Mouse (Mus musculus) liver, embryonic 11.5 days (tissue): ENCODE measurements at regions not wholly inside any gene's neighbourhood (a gene's known extent, or its start where the extent isn't known, plus 50 kb on each side); places are given as distances from the start of the nearest gene placed in this dataset.
A peak's percentile ranks its signal among the peaks of the same experiment; 100 is the strongest.
"Not testable (repeated sequence)": the region's sequence is repeated elsewhere in the genome, so short reads cannot be mapped to it uniquely, and the experiment has no call there.

ENCODE experiments used
- ATAC-seq: fragments of 200-750 bp; cut with Nextera tagmentation; replicated peaks from 2 replicates; pipeline ENCODE4 v1.8.0; 2017; ENCODE audit warnings: moderate number of reproducible peaks, mild to moderate bottlenecking, moderate TSS enrichment, moderate library complexity; ENCODE audit not compliant: low FRiP score
- DNase-seq: peaks from one replicate; pipeline ENCODE4 v3.0.0-alpha.2; 2017; ENCODE audit warnings: low spot score
- H3K27ac ChIP-seq: fragments of 300-500 bp; sonication (generic); 2 replicates; pipeline ENCODE4 v1.5.1; 2014; ENCODE audit warnings: mild to moderate bottlenecking, low read depth, low read length, control low read depth
- H3K27me3 ChIP-seq: fragments of 300-500 bp; sonication (generic); replicated peaks from 2 replicates; pipeline ENCODE4 v1.6.1; 2014; ENCODE audit warnings: low read length, mixed read lengths; ENCODE audit not compliant: control insufficient read depth, insufficient read depth
- H3K36me3 ChIP-seq: fragments of 300-500 bp; sonication (generic); 2 replicates; pipeline ENCODE4 v1.6.1; 2014; ENCODE audit warnings: mild to moderate bottlenecking, low read length, moderate library complexity, mixed read lengths; ENCODE audit not compliant: control insufficient read depth, insufficient read depth
- H3K4me1 ChIP-seq: fragments of 300-500 bp; sonication (generic); replicated peaks from 2 replicates; pipeline ENCODE4 v1.6.1; 2014; ENCODE audit warnings: low read length, mixed read lengths; ENCODE audit not compliant: control insufficient read depth, insufficient read depth
- H3K4me2 ChIP-seq: fragments of 300-500 bp; sonication (generic); 2 replicates; pipeline ENCODE4 v1.6.1; 2014; ENCODE audit warnings: mild to moderate bottlenecking, control low read depth, moderate library complexity
- H3K4me3 ChIP-seq: fragments of 300-500 bp; sonication (generic); 2 replicates; pipeline ENCODE4 v1.5.1; 2014; ENCODE audit warnings: low read depth, low read length, control low read depth
- H3K9ac ChIP-seq: fragments of 300-500 bp; sonication (generic); 2 replicates; pipeline ENCODE4 v1.6.1; 2014; ENCODE audit warnings: low read depth, low read length, control low read depth
- H3K9me3 ChIP-seq: fragments of 300-500 bp; sonication (generic); 2 replicates; pipeline ENCODE4 v1.6.1; 2016; ENCODE audit warnings: low read length, inconsistent platforms, mixed read lengths; ENCODE audit not compliant: control insufficient read depth
- WGBS: fragments of 180-500 bp; shearing (Covaris S2); extraction: QIAGEN DNeasy Blood & Tissue Kit; methylation state at CpG from one replicate; pipeline ENCODE4 v1.1.7; 2014; 5-methylcytosine and 5-hydroxymethylcytosine counted together

GRCm38 (mm10) chr10:20847287-20847686, 105.1 kb upstream of the Ahi1 start:
- Histone ChIP-seq H3K9ac (no peak overlapping the region), H3K4me2 (no peak overlapping the region), H3K4me1 (no peaks in the 10 kb centered on the region), H3K36me3 (no peaks in the 10 kb centered on the region), H3K9me3 (no peaks in the 10 kb centered on the region), H3K4me3 (no peak overlapping the region), H3K27me3 (no peaks in the 10 kb centered on the region), H3K27ac (no peak overlapping the region)
- no peak for ATAC-seq
- WGBS: 88% methylated on average over 8 of the region's 8 CpGs
- DNase-seq: no peak

GRCm38 (mm10) chr10:20843277-20843676, 109.1 kb upstream of the Ahi1 start:
- Histone ChIP-seq H3K4me1 (no peaks in the 10 kb centered on the region), H3K27me3 (no peaks in the 10 kb centered on the region), H3K27ac (no peak overlapping the region), H3K4me3 (no peak overlapping the region), H3K4me2 (no peak overlapping the region), H3K36me3 (no peaks in the 10 kb centered on the region), H3K9me3 (no peaks in the 10 kb centered on the region), H3K9ac (no peak overlapping the region)
- no peak for DNase-seq
- WGBS: 70% methylated on average over 3 of the region's 3 CpGs
- no peak for ATAC-seq

DNA sequence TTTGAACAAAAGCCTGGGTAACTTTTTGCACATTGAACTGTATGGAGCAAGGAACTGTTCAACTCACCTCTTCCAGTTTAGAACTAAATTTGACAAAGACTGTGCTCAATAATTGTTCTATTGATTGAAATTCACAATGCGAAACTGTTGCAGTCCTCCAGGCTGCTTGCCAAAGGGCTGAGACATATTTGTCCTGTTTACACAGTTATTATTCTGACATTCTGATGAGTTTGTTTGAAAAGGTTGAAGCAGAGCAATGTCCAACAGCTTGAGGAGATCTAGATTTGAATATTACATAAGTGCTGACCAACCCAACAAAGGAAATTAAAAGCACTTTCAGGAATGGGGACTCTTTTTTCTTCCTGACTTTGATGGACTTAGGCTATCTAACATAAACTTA, 110.2 kb upstream of the Ahi1 start:
- Histone ChIP-seq H3K9me3 (no peaks in the 10 kb centered on the region), H3K4me3 (no peak overlapping the region), H3K4me1 (no peaks in the 10 kb centered on the region), H3K27ac (no peak overlapping the region), H3K27me3 (no peaks in the 10 kb centered on the region), H3K4me2 (no peak overlapping the region), H3K9ac (no peak overlapping the region), H3K36me3 (no peaks in the 10 kb centered on the region)
- DNase-seq (no peak), ATAC-seq (no peak)
- WGBS: 93% methylated on average over 1 of the region's 1 CpGs

DNA sequence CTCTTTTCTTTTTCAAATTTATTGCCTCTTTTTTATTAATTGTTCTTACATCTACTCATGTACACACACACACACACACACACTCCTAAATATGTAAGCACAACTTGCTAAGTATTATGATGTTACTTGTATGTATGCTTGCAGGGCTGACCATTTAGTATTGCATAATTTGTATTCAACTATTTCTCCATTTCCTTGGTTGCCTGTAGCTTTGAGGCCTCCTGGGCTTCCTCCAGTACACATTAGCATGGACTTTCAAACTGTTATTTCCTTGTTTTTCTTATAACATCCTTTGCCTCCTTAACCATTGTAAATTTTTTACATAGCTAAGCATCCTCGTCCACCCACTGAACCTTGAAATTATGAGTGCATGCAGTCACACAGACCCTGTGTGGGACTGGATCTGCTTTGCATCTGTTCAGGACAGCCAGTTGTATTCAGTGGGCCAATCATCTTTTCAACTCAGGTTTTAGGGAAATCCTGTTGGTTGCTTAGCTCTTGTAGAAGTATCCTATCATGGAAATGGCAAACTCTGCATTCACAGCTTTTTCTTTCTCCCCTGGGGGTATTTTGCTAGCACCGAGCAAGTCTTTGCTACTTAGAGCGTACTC, 110.8 kb upstream of the Ahi1 start:
- Histone ChIP-seq H3K36me3 (no peaks in the 10 kb centered on the region), H3K4me1 (no peaks in the 10 kb centered on the region), H3K9me3 (no peaks in the 10 kb centered on the region), H3K27ac (no peak overlapping the region), H3K4me3 (no peak overlapping the region), H3K4me2 (no peak overlapping the region), H3K9ac (no peak overlapping the region), H3K27me3 (no peaks in the 10 kb centered on the region)
- WGBS: 67% methylated on average over 3 of the region's 3 CpGs
- ATAC-seq: no peak
- no peak for DNase-seq

DNA sequence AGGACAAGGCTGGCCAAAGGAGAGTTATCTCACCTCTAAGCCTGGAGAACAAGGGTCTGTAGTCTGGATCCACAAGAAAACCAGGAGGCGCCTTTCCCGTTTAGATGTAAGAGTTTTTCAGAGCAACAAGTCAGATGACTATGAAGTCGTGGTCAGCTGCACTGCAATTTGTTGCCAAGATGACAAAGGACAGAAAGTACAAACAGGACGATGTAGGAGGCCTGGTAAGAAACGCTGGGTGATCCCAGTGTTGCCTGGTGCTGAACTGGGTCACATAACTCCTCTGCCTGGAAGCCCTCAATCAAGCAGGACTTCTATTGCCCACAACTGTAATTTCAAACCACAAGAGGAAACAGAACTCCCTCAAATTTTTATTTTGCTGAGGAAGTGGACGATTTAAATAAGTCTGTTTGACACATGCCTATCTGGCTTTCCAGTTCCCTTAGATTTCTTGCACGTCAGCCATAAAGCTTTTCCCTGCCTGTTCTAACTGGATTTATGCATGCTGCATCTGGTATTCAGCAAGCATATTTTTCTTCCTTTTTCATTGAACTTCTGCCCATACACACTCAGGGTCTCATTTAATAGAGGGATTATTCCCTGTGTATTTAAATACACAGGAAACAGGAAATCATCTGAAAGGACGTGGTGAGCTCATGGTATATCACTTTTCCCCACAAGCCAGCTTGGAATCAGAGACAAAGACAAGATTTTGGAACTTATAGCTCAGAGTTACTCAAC, 113.5 kb upstream of the Ahi1 start:
- Histone ChIP-seq H3K4me2 (no peak overlapping the region), H3K9me3 (no peaks in the 10 kb centered on the region), H3K9ac (no peak overlapping the region), H3K36me3 (no peaks in the 10 kb centered on the region), H3K27ac (no peak overlapping the region), H3K27me3 (no peaks in the 10 kb centered on the region), H3K4me3 (no peak overlapping the region), H3K4me1 (no peaks in the 10 kb centered on the region)
- 52% methylated on average over 8 of the region's 8 CpGs for WGBS
- no peak for ATAC-seq
- no peak for DNase-seq

DNA sequence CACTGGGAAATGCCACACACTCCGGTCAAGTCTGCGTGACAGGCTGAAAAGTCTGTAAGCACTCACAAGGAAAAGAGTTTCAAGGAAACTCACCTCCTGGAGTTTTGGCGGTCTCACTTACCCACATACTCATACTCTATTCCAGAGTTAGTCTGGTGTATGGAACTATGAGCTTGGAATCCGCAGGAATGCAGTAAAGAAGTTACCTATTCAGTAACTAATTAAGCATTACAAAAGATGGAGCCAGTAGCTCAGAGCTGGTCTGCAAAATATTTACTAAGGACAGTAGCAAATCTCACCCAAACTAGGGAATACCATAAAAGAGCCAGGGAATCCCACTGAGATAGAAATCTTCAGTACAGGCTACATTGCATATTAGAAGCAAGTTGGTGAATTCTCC, 111.9 kb upstream of the Pde7b start:
- DNase-seq, H3K36me3 ChIP-seq, H3K9me3 ChIP-seq, H3K9ac ChIP-seq, H3K4me3 ChIP-seq, ATAC-seq, H3K27me3 ChIP-seq, H3K27ac ChIP-seq, H3K4me2 ChIP-seq, H3K4me1 ChIP-seq: not testable (repeated sequence)
- 81% methylated on average over 4 of the region's 4 CpGs for WGBS

- Histone ChIP-seq H3K4me3 (no peak overlapping the region), H3K4me2 (0 out of 2 replicates have a peak overlapping the region, but pooled peaks have one; percentile 1), H3K27me3 (no peaks in the 10 kb centered on the region), H3K9ac (no peak overlapping the region), H3K9me3 (no peaks in the 10 kb centered on the region), H3K36me3 (no peaks in the 10 kb centered on the region), H3K27ac (no peak overlapping the region), H3K4me1 (0 out of 2 replicates have a peak, but pooled peaks cover 3% of the 10 kb centered on the region)
- ATAC-seq (no peak), DNase-seq (no peak)
- 55% methylated on average over 11 of the region's 11 CpGs for WGBS
Measured at GRCm38 (mm10) chr10:20834806-20835575, 110.1 kb upstream of the Pde7b start.

DNA sequence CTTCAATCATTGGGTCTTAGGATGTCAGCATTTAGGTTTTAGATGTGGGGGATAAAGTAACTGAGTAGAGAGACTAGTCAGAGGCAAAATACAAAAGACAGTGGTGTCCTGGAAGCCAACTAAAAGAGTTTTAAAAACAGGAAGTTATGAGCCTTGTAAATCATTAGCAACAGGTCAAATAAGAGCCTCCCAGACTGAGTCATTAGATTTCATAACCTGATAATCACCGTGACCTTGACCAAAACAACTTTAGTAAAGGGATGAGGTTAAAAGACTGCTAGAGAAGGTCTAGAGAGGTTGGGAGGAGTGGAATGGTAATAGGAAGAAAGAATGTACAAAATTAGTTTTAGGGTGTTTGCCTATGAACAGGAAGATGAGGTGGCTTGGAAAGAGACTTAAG, 103.4 kb upstream of the Pde7b start:
- 0 out of 2 replicates have a peak, but pooled peaks cover 3% of the 10 kb centered on the region for H3K4me1 ChIP-seq
- no peak overlapping the region for H3K27ac ChIP-seq
- no peak for ATAC-seq
- no peak overlapping the region for H3K9ac ChIP-seq
- no peaks in the 10 kb centered on the region for H3K9me3 ChIP-seq
- no peak for DNase-seq
- H3K4me2 ChIP-seq: no peak overlapping the region
- H3K36me3 ChIP-seq: no peaks in the 10 kb centered on the region
- H3K4me3 ChIP-seq: no peak overlapping the region
- H3K27me3 ChIP-seq: no peaks in the 10 kb centered on the region
- 57% methylated on average over 1 of the region's 1 CpGs for WGBS
